ENCODE assay signal across 24 mouse cellular contexts in genomic region chr9:61070861-61071260, GRCm38 (mm10).
A peak's percentile ranks its signal among the peaks of the same experiment; 100 is the strongest.
DNase-seq lines count a peak whose midpoint lies in the region; ATAC-seq and TF ChIP-seq lines count a peak whose summit lies in the region.
"Had no signal": no experiment of that assay in that cellular context is flagged by ENCODE, and none has a peak within 500 bp of the region (broad histone marks: within the 10 kb centered on the region; RNA-seq: fewer than 3 reads in every experiment).

No protein-coding gene starts in this region.

- H3K27ac ChIP-seq in hindbrain, embryonic 10.5 days, result no peak overlapping the region
- H3K27ac ChIP-seq in hindbrain, postnatal 0 days, result no peak overlapping the region
- H3K27ac ChIP-seq in embryonic facial prominence, embryonic 11.5 days (replicated peaks; ENCODE audit: low read depth, low read length), result no peak overlapping the region
- H3K27ac ChIP-seq in neural tube, embryonic 11.5 days (ENCODE audit: low read depth, low read length), result no peak overlapping the region
- H3K27ac ChIP-seq: forebrain, embryonic 13.5 days; layer of hippocampus, adult 2 months; left cerebral cortex, adult 2 months; limb, embryonic 13.5 days; liver, embryonic 13.5 days; lung, embryonic 15.5 days had no signal

- no peak overlapping the region for H3K4me3 ChIP-seq in hindbrain, embryonic 10.5 days
- H3K4me3 ChIP-seq in hindbrain, postnatal 0 days (ENCODE audit: low read length), result no peak overlapping the region
- H3K4me3 ChIP-seq in embryonic facial prominence, embryonic 11.5 days (ENCODE audit: low read depth, low read length), result no peak overlapping the region
- H3K4me3 ChIP-seq in neural tube, embryonic 11.5 days (ENCODE audit: low read depth, low read length), result no peak overlapping the region
- H3K4me3 ChIP-seq: forebrain, embryonic 13.5 days; layer of hippocampus, adult 2 months; left cerebral cortex, adult 2 months; limb, embryonic 13.5 days; liver, embryonic 13.5 days; lung, embryonic 15.5 days; midbrain, embryonic 12.5 days had no signal

- TF ChIP-seq POLR2A in brain, embryonic 14.5 days (IDR thresholded peaks at IDR 0.05; ENCODE audit: borderline replicate concordance, extremely low read depth, insufficient read depth, insufficient read length, poor library complexity, severe bottlenecking), result no peak

- 19% methylated on average over 9 of the region's 9 CpGs for WGBS in hindbrain, embryonic 10.5 days
- 29% methylated on average over 9 of the region's 9 CpGs for WGBS in hindbrain, postnatal 0 days
- WGBS in embryonic facial prominence, embryonic 11.5 days, result 15% methylated on average over 9 of the region's 9 CpGs
- whole genome bisulfite sequencing in neural tube, embryonic 11.5 days, result 12% methylated on average over 9 of the region's 9 CpGs

- no peak for TF ChIP-seq CTCF in hindbrain, postnatal 0 days (IDR thresholded peaks at IDR 0.05; ENCODE audit: low read depth)
- no peak for TF ChIP-seq CTCF in brain, embryonic 14.5 days (IDR thresholded peaks at IDR 0.05; ENCODE audit: borderline replicate concordance, extremely low read depth, insufficient read depth, insufficient read length)

- no peak overlapping the region for H3K9ac ChIP-seq in hindbrain, postnatal 0 days (replicated peaks; ENCODE audit: low read length)
- H3K9ac ChIP-seq in embryonic facial prominence, embryonic 11.5 days (replicated peaks; ENCODE audit: low read length), result no peak overlapping the region
- no peak overlapping the region for H3K9ac ChIP-seq in neural tube, embryonic 11.5 days (ENCODE audit: low read length)
- H3K9ac ChIP-seq: forebrain, embryonic 13.5 days; limb, embryonic 13.5 days; liver, embryonic 13.5 days; lung, embryonic 15.5 days; midbrain, embryonic 12.5 days had no signal

- intact Hi-C loops in left cerebral cortex, postnatal 4 days (cut with DNase I), result no loop called here

- no peaks in the 10 kb centered on the region for H3K9me3 ChIP-seq in hindbrain, embryonic 10.5 days
- H3K9me3 ChIP-seq in hindbrain, postnatal 0 days (ENCODE audit: low read length), result no peaks in the 10 kb centered on the region
- H3K9me3 ChIP-seq in embryonic facial prominence, embryonic 11.5 days (replicated peaks; ENCODE audit: control insufficient read depth, low read length), result no peaks in the 10 kb centered on the region
- no peaks in the 10 kb centered on the region for H3K9me3 ChIP-seq in neural tube, embryonic 11.5 days (ENCODE audit: control insufficient read depth, low read length)
- H3K9me3 ChIP-seq: forebrain, embryonic 13.5 days; limb, embryonic 13.5 days; liver, embryonic 13.5 days; lung, embryonic 15.5 days; midbrain, embryonic 12.5 days had no signal

- ATAC-seq in hindbrain, postnatal 0 days, result no peak
- no peak for ATAC-seq in embryonic facial prominence, embryonic 11.5 days (replicated peaks; ENCODE audit: insufficient number of reproducible peaks, low FRiP score, low TSS enrichment, low read depth)
- ATAC-seq in neural tube, embryonic 11.5 days (ENCODE audit: insufficient read depth, low FRiP score, low TSS enrichment), result no peak
- ATAC-seq: CD4-positive, CD25-positive, alpha-beta regulatory T cell, adult 4 months; forebrain, embryonic 13.5 days; Patski had no signal

- H3K27me3 ChIP-seq in hindbrain, embryonic 10.5 days (ENCODE audit: insufficient read depth, poor library complexity, severe bottlenecking), result peaks cover 64% of the 10 kb centered on the region
- no peaks in the 10 kb centered on the region for H3K27me3 ChIP-seq in hindbrain, postnatal 0 days (ENCODE audit: insufficient read depth, low read length)
- no peaks in the 10 kb centered on the region for H3K27me3 ChIP-seq in embryonic facial prominence, embryonic 11.5 days (ENCODE audit: control insufficient read depth, insufficient read depth, low read length)
- 0 out of 2 replicates have a peak, but pooled peaks cover 2% of the 10 kb centered on the region for H3K27me3 ChIP-seq in neural tube, embryonic 11.5 days (ENCODE audit: control insufficient read depth, insufficient read depth, low read length)
- H3K27me3 ChIP-seq: forebrain, embryonic 13.5 days; liver, embryonic 13.5 days had no signal

- peak; percentile 45 for DNase-seq in hindbrain, embryonic 10.5 days (ENCODE audit: low spot score)
- no peak for DNase-seq in hindbrain, postnatal 0 days (ENCODE audit: low spot score)
- DNase-seq in brain, embryonic 14.5 days (ENCODE audit: low read depth), result peak; percentile 82
- DNase-seq in embryonic facial prominence, embryonic 11.5 days (ENCODE audit: low spot score), result peak; percentile 30
- peak; percentile 47 for DNase-seq in neural tube, embryonic 11.5 days (ENCODE audit: low spot score)
- no peak for DNase-seq in frontal cortex, postnatal 36 days (ENCODE audit: low spot score in 2 of 2)
- DNase-seq in layer of hippocampus, adult 9-10 months (ENCODE audit: low spot score), result no peak
- no peak for DNase-seq in left cerebral cortex, postnatal 4 days
- DNase-seq: adrenal gland, postnatal 10 days; heart, postnatal 10 days; kidney, adult 18-20 months; kidney, postnatal 10 days; liver, embryonic 13.5 days; lung, postnatal 4 days; thymus, postnatal 25 days had no signal

- peaks cover 46% of the 10 kb centered on the region for H3K4me1 ChIP-seq in hindbrain, embryonic 10.5 days (replicated peaks)
- no peaks in the 10 kb centered on the region for H3K4me1 ChIP-seq in hindbrain, postnatal 0 days (ENCODE audit: insufficient read depth, low read length)
- H3K4me1 ChIP-seq in embryonic facial prominence, embryonic 11.5 days (ENCODE audit: control insufficient read depth, insufficient read depth, low read length), result no peaks in the 10 kb centered on the region
- peaks cover 20% of the 10 kb centered on the region for H3K4me1 ChIP-seq in neural tube, embryonic 11.5 days (ENCODE audit: control insufficient read depth, insufficient read depth, low read length)
- H3K4me1 ChIP-seq: lung, embryonic 15.5 days had no signal

- no peak overlapping the region for H3K4me2 ChIP-seq in hindbrain, postnatal 0 days (ENCODE audit: low read depth, low read length)
- H3K4me2 ChIP-seq in embryonic facial prominence, embryonic 11.5 days (ENCODE audit: low read depth, low read length), result no peak overlapping the region
- H3K4me2 ChIP-seq in neural tube, embryonic 11.5 days (ENCODE audit: low read depth), result no peak overlapping the region
- H3K4me2 ChIP-seq: forebrain, embryonic 13.5 days; heart, embryonic 11.5 days; limb, embryonic 13.5 days; liver, embryonic 13.5 days; lung, embryonic 15.5 days; midbrain, embryonic 12.5 days had no signal

- no peaks in the 10 kb centered on the region for H3K36me3 ChIP-seq in hindbrain, embryonic 10.5 days
- no peaks in the 10 kb centered on the region for H3K36me3 ChIP-seq in hindbrain, postnatal 0 days (ENCODE audit: insufficient read depth, low read length)
- H3K36me3 ChIP-seq in embryonic facial prominence, embryonic 11.5 days (replicated peaks; ENCODE audit: control insufficient read depth, insufficient read depth, low read depth, low read length), result no peaks in the 10 kb centered on the region
- no peaks in the 10 kb centered on the region for H3K36me3 ChIP-seq in neural tube, embryonic 11.5 days (ENCODE audit: control insufficient read depth, insufficient read depth, low read length)
- H3K36me3 ChIP-seq: limb, embryonic 13.5 days; liver, embryonic 13.5 days; lung, embryonic 15.5 days; midbrain, embryonic 12.5 days had no signal

Comparison
In these comparisons a context has a peak if more than half of its experiments do, and no peak if none do; other contexts are left out.
1. DNase-seq: peak in hindbrain, embryonic 10.5 days (single experiment), brain, embryonic 14.5 days (single experiment), embryonic facial prominence, embryonic 11.5 days (single experiment) and neural tube, embryonic 11.5 days (single experiment); none in hindbrain, postnatal 0 days (single experiment), frontal cortex, postnatal 36 days (0 of 2), layer of hippocampus, adult 9-10 months (single experiment) and left cerebral cortex, postnatal 4 days (single experiment).